Mouse (Mus musculus): ENCODE measurements around the gene Gm17387.
A peak's percentile ranks its signal among the peaks of the same experiment; 100 is the strongest.
"Not testable (repeated sequence)": the region's sequence is repeated elsewhere in the genome, so short reads cannot be mapped to it uniquely, and the experiment has no call there.

Gm17387 gene

GRCm38 (mm10) chr7:141016707-141017697, 11.9 kb upstream of the Gm17387 start:
- no peak for DNase-seq

DNA sequence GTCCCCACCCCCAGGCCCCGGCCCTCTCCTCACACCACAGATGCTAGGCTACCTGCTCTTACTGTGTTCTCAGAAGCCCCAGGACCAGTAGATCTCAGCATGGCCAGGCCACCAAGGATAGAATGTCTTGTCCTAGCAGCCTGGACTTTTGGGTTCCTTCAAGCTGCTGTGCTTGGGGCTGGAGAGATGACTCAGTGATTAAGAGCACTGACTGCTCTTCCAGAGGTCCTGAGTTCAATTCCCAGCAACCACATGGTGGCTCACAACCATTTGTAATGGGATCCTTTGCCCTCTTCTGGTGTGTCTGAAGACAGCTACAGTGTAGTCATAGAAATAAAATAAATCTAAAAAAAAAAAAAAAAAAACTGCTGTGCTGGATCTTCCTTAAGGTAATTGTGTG, 11.1 kb upstream of the Gm17387 start, which contains the start of gene Ifitm6:
TSS of gene Ifitm6 (minus strand) at position 101 of the 400 bp plus-strand sequence.
- not testable (repeated sequence) for DNase-seq

- no peak for DNase-seq
These were observed 9.9 kb upstream of the Gm17387 start for GRCm38 (mm10) chr7:141019028-141019427.

GRCm38 (mm10) chr7:141021489-141022449, 7.2 kb upstream of the Gm17387 start:
- DNase-seq: no peak

DNA sequence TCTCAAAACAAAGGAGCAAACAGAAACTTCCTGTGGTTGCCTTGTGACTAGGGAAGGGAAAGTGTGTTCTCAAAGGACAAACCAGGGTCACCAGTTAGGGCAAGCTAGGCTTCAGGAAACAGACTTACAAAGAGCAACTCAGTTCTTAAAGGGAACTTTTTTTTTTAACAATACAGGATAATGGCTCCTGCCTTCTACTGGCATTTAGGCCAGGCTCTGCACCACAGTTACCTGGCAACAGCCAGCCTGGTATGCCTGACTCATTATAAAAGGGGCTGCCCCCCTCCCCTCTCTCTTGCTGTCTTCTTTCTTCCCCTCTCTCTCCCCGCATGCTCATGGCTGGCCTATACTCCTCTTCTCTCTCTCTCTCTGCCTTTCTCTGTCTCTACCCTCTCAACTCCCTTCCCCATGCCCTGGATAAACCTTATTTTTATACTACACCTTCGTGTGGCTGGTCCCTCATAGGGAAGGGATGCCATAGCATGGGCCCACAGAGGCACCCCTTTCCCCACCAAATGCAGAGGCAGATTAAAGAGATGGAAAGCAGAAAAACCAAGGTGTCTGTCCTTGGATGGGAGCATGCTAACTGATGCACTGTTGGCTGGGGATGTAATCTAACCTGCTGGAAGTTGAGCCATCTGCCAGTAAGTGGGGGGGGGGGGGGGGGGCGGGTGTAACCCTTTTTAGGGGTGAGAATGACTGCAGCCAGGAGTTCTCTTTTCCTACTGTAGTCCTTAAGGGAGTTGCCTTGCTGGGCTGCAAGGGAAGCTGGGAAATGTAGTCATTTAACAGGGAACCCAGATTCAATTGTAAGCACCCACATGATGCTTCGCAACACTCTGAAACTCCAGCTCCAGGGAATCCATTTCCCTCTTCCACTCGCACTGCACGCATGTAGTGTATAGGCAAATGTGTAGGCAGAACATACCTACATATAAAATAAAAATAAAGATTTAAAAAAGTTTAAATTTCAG, 3.8 kb upstream of the Gm17387 start:
- DNase-seq: no peak

DNA sequence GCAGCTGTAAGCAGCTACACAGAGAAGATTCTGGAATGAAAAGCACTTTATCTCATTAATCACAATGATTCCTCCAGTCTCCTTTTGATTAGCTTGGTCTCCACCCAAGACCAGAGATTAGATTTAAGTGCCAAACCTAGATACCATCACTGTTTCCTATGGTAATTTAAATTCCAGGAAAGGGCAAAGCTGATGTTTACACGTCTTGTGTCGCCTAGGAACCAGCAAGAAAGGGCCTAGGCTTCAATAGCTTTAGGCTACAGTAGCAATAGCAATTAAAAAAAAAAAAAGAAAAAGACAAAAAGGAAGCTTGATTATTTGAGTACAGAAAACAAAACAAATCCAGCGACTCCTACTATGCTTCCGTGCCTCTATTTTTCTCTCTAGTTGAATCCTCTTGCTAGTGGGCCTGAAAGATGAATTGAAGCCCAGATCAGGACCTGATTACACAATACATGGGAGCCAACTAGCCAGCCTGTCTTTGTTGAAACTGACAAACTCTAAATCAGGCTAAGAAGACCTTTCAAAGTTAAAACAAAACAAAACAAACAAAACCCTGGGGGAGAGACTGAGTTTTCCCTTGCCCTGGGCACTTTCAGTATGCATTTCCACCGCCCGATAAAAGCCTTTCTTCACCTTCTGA, 2.7 kb upstream of the Gm17387 start:
- no peak for DNase-seq

DNA sequence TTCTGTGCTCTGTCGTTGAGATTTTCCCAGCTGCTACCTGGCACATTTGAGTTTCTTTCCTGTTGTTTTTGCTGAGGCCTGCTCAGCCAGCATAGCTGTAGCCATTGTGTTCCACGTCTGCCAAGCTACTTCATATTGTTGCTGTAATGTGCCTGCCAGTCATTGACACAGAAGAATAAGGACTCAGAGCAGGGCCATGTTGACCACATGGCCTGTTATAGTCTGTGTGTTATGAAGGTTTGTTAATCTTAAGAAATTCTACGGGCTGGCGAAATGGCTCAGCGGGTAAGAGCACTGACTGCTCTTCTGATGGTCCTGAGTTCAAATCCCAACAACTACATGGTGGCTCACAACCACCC, 2.2 kb upstream of the Gm17387 start:
- DNase-seq: no peak

DNA sequence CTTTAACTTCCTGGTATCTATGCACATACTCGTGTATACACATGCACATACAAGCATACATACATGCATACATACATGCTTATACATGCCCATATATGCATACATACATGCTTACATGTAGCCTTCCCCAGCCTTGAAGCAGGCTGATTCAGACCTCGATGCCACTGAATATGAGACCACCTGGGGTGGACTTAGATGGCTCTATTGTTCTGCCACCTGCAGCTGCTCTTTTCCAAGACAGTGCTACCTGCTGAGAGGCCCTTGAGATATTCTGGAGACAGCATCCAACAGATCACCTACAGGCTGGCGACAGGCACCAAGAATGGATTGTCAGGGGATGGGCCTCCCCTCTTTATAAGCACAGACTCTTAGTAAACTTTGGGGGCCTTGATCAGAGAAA, 1.5 kb downstream of the Gm17387 start:
- no peak for DNase-seq

- DNase-seq: no peak
These were observed 3.7 kb downstream of the Gm17387 start for GRCm38 (mm10) chr7:141032458-141033167.

DNA sequence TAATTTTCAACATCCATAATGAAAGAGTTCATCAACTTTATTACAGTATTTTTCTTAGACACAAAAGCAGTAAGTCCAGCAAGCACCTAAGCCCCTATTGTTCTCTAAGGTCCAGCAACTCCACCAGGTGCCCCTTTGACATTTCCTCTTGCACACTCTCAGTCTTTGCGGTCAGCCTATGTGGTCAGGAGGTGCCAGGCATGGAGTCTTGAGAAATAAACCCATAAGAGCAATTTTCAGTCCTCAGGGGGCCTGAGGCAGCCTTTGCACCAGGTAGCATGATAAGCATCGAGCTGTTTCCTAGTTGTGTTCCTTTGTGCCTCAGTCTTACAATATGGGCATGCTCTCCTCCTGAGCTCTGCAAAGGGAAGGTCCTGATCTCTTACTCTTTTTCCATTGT, 7.7 kb downstream of the Gm17387 start:
- DNase-seq: not testable (repeated sequence)

GRCm38 (mm10) chr7:141038090-141039032, 9.4 kb downstream of the Gm17387 start:
- DNase-seq: no peak

- no peak for DNase-seq
These were observed 10.6 kb downstream of the Gm17387 start for GRCm38 (mm10) chr7:141039386-141040107.

DNA sequence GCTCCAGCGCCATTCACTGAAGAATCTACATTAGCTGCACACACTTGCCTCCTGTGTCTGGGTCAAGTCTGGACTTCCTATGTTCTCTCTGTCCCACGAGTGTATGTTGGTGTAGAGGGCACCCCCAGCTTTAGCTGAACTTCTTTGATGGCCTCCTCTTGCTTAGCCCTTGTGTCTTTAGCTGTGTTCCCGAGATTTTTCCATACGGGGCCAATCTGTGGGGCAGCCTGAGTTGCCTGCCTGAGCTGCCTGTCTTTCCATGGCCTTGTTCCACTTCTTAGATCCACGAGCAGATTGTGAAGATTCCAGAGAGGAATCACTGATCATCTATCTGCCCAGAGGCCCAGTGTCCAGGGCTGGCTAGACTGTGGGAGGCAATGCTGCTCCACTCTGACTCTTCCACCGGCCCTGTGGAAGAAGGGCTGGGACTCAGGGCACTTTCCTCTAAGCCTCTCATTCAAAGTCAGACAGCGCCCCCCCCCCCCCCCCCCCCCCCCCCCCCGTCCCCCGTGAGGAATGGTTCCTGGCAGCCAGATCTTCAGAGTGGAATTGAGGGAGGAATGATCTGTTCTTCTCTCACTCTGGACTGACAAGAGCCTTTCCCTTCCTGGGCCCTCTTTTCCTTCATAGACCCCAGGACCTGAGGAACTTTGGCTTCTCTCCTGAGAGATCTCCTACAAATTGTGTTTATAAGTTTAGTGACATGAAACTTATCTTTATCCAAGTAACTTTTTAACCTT, 12.1 kb downstream of the Gm17387 start:
- DNase-seq: no peak

GRCm38 (mm10) chr7:141041661-141042060, 12.7 kb downstream of the Gm17387 start:
- peak; percentile 70 to 78 for DNase-seq

DNA sequence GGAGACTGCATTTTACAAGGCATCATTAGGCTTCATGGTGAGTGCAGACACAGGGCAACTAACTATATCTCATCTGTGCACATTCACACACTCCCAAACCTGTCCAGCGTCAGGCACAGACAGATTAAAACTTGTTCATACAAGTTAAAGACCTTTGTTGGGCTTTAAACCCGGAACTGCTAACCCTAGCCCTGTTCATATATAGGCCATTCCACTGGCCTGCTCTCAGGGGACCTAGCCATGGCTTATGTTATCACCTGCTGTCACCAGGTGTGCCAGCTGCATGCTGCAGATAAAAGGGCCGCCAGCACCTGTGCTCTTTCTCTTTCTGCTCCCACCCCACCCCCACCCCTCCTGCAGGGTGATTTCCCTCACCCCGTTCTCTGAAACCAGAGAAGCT, 13.6 kb downstream of the Gm17387 start:
- no peak for DNase-seq

GRCm38 (mm10) chr7:141046931-141047580, 18.1 kb downstream of the Gm17387 start:
- DNase-seq: no peak

DNA sequence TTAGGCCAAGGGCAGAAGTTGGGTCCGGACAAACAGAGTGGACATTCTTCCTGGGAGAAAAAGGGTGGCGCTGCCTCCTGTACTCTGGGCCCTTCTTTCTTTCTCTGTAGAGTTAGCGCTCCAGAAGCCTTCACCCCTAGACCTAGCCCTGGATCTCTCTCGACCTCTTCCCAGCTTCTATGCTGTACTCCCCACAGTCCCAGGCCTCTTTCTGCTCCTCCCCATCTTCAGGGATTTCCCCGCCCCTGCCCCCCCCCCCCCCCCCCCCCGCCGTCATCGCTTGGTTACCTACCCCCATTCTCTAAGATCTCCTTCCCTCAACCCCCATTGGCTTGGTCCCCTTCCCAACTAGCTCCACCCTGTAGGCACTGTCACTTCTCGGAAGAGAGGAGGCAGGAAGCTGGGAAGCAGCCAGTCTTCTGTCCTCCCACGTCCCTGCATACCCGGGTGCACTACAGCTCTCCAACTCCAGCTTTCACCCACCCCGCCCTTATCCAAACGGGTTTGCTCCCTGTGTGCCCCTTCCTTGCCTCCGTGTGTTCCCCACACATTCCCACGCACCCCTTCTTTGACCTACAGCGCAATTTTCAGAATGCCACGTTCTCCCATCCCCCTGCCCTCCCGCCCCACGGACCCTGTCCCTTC, 18.8 kb downstream of the Gm17387 start:
- peak; percentile 74 to 76 for DNase-seq
